Mouse (Mus musculus) neural tube, embryonic 14.5 days (tissue): Measurements from ENCODE around the gene Med4. TPM values are rescaled to one million over a fixed set of nuclear protein-coding genes. Genes with fewer than 3 reads are reported as not detected.

Source experiments
- ATAC-seq: fragments of 200-750 bp; cut with Nextera tagmentation; 2 replicates; pipeline ENCODE4 v1.8.0; 2017; ENCODE audit warnings: low read depth, mild to moderate bottlenecking, moderate TSS enrichment, moderate library complexity
- H3K27ac ChIP-seq: fragments of 300-500 bp; sonication (generic); 2 replicates; pipeline ENCODE4 v1.5.1; 2014; ENCODE audit warnings: low read depth, mild to moderate bottlenecking, control low read depth, low read length, moderate library complexity, mixed read lengths
- H3K27me3 ChIP-seq: fragments of 300-500 bp; sonication (generic); 2 replicates; pipeline ENCODE4 v1.6.1; 2014; ENCODE audit warnings: low read length; ENCODE audit not compliant: control insufficient read depth, insufficient read depth
- H3K36me3 ChIP-seq: fragments of 300-500 bp; sonication (generic); 2 replicates; pipeline ENCODE4 v1.6.1; 2014; ENCODE audit warnings: low read length, mixed read lengths; ENCODE audit not compliant: control insufficient read depth, insufficient read depth
- H3K4me1 ChIP-seq: fragments of 300-500 bp; sonication (generic); 2 replicates; pipeline ENCODE4 v1.6.1; 2014; ENCODE audit warnings: low read length; ENCODE audit not compliant: control insufficient read depth, insufficient read depth
- H3K4me2 ChIP-seq: fragments of 300-500 bp; sonication (generic); 2 replicates; pipeline ENCODE4 v1.6.1; 2014; ENCODE audit warnings: mild to moderate bottlenecking, low read depth, low read length, control low read depth
- H3K4me3 ChIP-seq: fragments of 300-500 bp; sonication (generic); 2 replicates; pipeline ENCODE4 v1.5.1; 2014; ENCODE audit warnings: low read depth, low read length, control low read depth, mixed read lengths
- H3K9ac ChIP-seq: fragments of 300-500 bp; sonication (generic); replicated peaks from 2 replicates; pipeline ENCODE4 v1.6.1; 2014; ENCODE audit warnings: low read depth, mild to moderate bottlenecking, control low read depth, low read length, mixed read lengths
- H3K9me3 ChIP-seq: fragments of 300-500 bp; sonication (generic); 2 replicates; pipeline ENCODE4 v1.6.1; 2016; ENCODE audit warnings: low read length; ENCODE audit not compliant: control insufficient read depth
- WGBS: fragments of 180-500 bp; shearing (Covaris S2); extraction: QIAGEN DNeasy Blood & Tissue Kit; methylation state at CpG from one replicate; pipeline ENCODE4 v1.1.7; 2014; 5-methylcytosine and 5-hydroxymethylcytosine counted together
- polyA plus RNA-seq: library from polyadenylated mRNA; unstranded; fragments of >200 nt; fragmentation: Nextera tagmentation; extraction: Ambion mirVana; gene quantifications from 2 replicates; pipeline ENCODE4 v1.2.1, GENCODE M21; 2014

Med4 gene
- polyA plus RNA-seq, 1 experiment from 2014 or later, result 79.1 TPM

- WGBS, result 67% methylated on average over 7 of the region's 7 CpGs
- ATAC-seq, result no peak
- H3K27ac ChIP-seq, result no peak overlapping the region
Observed at GRCm38 (mm10) chr14:73475506-73475905, 34.3 kb upstream of the Med4 start.

GRCm38 (mm10) chr14:73476361-73476934 lies 33.4 kb upstream of the Med4 start:
- Histone ChIP-seq H3K27me3 (no peaks in the 10 kb centered on the region), H3K4me1 (no peaks in the 10 kb centered on the region), H3K36me3 (no peaks in the 10 kb centered on the region), H3K9me3 (no peaks in the 10 kb centered on the region), H3K27ac (no peak overlapping the region), H3K4me2 (no peak overlapping the region), H3K4me3 (no peak overlapping the region), H3K9ac (no peak overlapping the region)
- 66% methylated on average over 8 of the region's 8 CpGs for WGBS
- no peak; the same call in 1 of the 2 replicates for ATAC-seq

More at GRCm38 (mm10) chr14:73475506-73475905, 34.3 kb upstream of the Med4 start:
- Histone ChIP-seq H3K36me3 (no peaks in the 10 kb centered on the region), H3K9ac (no peak overlapping the region), H3K27me3 (no peaks in the 10 kb centered on the region), H3K4me1 (no peaks in the 10 kb centered on the region), H3K4me3 (no peak overlapping the region), H3K4me2 (no peak overlapping the region), H3K9me3 (no peaks in the 10 kb centered on the region)

- Histone ChIP-seq H3K4me1 (no peaks in the 10 kb centered on the region), H3K9me3 (no peaks in the 10 kb centered on the region), H3K27me3 (no peaks in the 10 kb centered on the region), H3K9ac (no peak overlapping the region), H3K36me3 (no peaks in the 10 kb centered on the region), H3K4me3 (no peak overlapping the region), H3K4me2 (no peak overlapping the region), H3K27ac (no peak overlapping the region)
- no peak for ATAC-seq
- WGBS, result 97% methylated on average over 10 of the region's 10 CpGs
Observed at GRCm38 (mm10) chr14:73477077-73477476, 32.7 kb upstream of the Med4 start.

GRCm38 (mm10) chr14:73478321-73478720 lies 31.5 kb upstream of the Med4 start:
- Histone ChIP-seq H3K9me3 (no peaks in the 10 kb centered on the region), H3K4me3 (no peak overlapping the region), H3K27ac (no peak overlapping the region), H3K36me3 (no peaks in the 10 kb centered on the region), H3K9ac (no peak overlapping the region), H3K4me2 (no peak overlapping the region), H3K4me1 (no peaks in the 10 kb centered on the region), H3K27me3 (no peaks in the 10 kb centered on the region)
- ATAC-seq, result no peak
- WGBS, result 89% methylated on average over 3 of the region's 3 CpGs

GRCm38 (mm10) chr14:73479771-73480170 lies 30.1 kb upstream of the Med4 start:
- H3K4me2 ChIP-seq, result no peak overlapping the region
- H3K36me3 ChIP-seq, result no peaks in the 10 kb centered on the region
- no peak for ATAC-seq
- WGBS, result 11% methylated on average over 1 of the region's 1 CpGs
- no peaks in the 10 kb centered on the region for H3K27me3 ChIP-seq
- H3K4me3 ChIP-seq, result no peak overlapping the region
- no peaks in the 10 kb centered on the region for H3K9me3 ChIP-seq
- H3K4me1 ChIP-seq, result no peaks in the 10 kb centered on the region
- no peak overlapping the region for H3K9ac ChIP-seq
- H3K27ac ChIP-seq, result no peak overlapping the region

GRCm38 (mm10) chr14:73483516-73484229 lies 26.2 kb upstream of the Med4 start:
- Histone ChIP-seq H3K4me1 (no peaks in the 10 kb centered on the region), H3K27ac (no peak overlapping the region), H3K4me2 (no peak overlapping the region), H3K27me3 (no peaks in the 10 kb centered on the region), H3K9me3 (no peaks in the 10 kb centered on the region), H3K9ac (no peak overlapping the region), H3K4me3 (no peak overlapping the region), H3K36me3 (no peaks in the 10 kb centered on the region)
- 84% methylated on average over 5 of the region's 5 CpGs for WGBS
- no peak for ATAC-seq

- Histone ChIP-seq H3K27ac (no peak overlapping the region), H3K4me1 (no peaks in the 10 kb centered on the region), H3K9me3 (no peaks in the 10 kb centered on the region), H3K9ac (no peak overlapping the region), H3K27me3 (no peaks in the 10 kb centered on the region), H3K4me3 (no peak overlapping the region), H3K36me3 (no peaks in the 10 kb centered on the region), H3K4me2 (no peak overlapping the region)
- WGBS, result 76% methylated on average over 3 of the region's 3 CpGs
- ATAC-seq, result no peak
Observed at GRCm38 (mm10) chr14:73484366-73485110, 25.3 kb upstream of the Med4 start.

- ATAC-seq, result no peak
- no peaks in the 10 kb centered on the region for H3K27me3 ChIP-seq
- H3K4me2 ChIP-seq, result no peak overlapping the region
Observed at GRCm38 (mm10) chr14:73486641-73487040, 23.2 kb upstream of the Med4 start.

GRCm38 (mm10) chr14:73493356-73493755 lies 16.5 kb upstream of the Med4 start:
- no peak for ATAC-seq
- H3K36me3 ChIP-seq, result no peaks in the 10 kb centered on the region
- no peak overlapping the region for H3K4me3 ChIP-seq
- no peak overlapping the region for H3K9ac ChIP-seq
- 93% methylated on average over 6 of the region's 6 CpGs for WGBS
- H3K27me3 ChIP-seq, result no peaks in the 10 kb centered on the region
- no peak overlapping the region for H3K4me2 ChIP-seq
- no peaks in the 10 kb centered on the region for H3K4me1 ChIP-seq
- no peak overlapping the region for H3K27ac ChIP-seq
- H3K9me3 ChIP-seq, result no peaks in the 10 kb centered on the region

More at GRCm38 (mm10) chr14:73486641-73487040, 23.2 kb upstream of the Med4 start:
- no peak overlapping the region for H3K4me3 ChIP-seq
- no peaks in the 10 kb centered on the region for H3K9me3 ChIP-seq
- no peaks in the 10 kb centered on the region for H3K36me3 ChIP-seq
- H3K27ac ChIP-seq, result no peak overlapping the region
- WGBS, result 87% methylated on average over 5 of the region's 5 CpGs
- no peak overlapping the region for H3K9ac ChIP-seq
- no peaks in the 10 kb centered on the region for H3K4me1 ChIP-seq
